Mouse (Mus musculus) T-cell, adult 2 months (primary cell): ENCODE data around the gene Lrfn2.

Experiments
- DNase-seq: peaks from one replicate; pipeline ENCODE4 v3.0.0; 2022; ENCODE audit warnings: low spot score

Gene Lrfn2

DNA sequence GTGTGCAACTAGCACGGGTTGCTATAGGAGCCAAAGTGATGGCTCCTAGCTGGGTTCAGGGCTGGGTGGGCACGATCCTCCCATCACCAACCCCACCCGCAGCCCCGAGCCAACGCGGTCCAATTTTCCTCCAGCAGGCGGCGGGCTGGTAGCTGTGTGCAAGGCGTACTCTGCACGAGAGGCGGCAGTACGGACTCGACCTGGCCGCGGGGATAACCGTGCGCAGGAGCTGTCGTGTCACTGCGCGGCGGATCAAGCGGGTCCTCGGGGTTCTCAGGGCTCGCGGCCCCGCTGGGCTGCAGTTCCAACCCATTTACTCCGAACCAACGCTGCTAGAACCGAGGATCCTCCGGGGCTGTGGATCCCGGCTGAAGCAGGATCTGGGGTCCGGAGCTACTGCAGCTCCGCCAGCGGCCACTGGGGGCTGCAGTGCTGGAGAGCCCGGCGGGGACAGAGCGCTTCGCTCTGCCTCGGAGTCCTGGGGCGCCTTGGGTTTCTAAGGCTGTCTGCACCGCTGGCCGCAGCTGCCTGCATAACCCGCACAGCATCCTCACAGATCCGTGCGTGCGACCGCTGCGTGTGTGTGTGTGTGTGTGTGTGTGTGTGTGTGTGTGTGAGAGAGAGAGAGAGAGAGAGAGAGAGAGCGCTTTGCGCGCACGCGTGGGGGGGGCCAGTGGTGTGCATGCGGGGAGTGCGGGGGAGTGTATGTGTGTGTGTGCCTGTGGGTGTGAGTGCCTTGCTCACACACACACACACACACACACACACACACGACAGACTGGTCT, at the start of gene Lrfn2:
Gene Lrfn2 (plus strand): TSS at position 759 of the 785 bp plus-strand sequence.
- DNase-seq: peak; percentile 42

DNA sequence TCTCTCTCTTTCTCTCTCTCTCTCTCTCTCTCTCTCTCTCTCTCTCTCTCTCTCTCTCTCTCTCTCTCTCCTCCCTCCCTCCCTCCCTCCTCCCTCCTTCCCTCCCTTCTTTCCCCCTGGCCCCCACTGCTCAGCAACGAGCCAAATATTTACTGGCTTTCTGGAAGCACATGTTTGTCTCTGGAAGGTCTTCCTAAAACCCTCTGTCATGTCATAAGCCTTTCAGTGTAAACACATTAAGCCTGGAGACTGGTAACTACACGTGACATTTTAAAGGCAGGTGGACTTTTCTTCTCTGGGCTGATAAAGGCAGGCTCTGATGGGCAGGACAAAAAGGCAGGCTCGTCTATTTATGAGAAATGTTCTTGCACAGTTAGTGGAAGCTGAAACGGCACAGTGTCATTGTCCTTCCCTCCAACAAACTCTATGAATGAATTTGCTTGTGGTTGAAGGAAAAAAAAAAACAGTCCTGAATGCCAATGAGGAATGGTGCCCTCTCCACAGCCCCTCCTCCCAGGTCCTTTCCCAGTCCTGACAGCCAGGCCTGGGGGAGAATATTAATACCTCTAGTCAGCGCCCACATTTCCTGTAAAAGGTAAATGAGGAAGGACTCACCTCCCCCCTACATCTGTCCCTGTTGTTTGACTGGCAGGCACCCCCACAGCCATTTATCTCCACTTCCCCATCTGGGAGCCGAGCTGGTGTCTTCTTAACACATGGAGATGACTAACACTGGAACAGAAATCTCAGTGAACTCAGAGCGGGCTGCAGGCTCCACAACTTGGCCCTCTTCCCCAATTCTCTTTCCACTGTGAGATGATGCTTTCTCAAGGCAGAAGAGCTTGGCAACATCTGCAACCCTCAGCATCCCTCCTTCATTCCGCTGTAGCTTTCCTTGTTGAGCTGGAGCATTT, 44.5 kb upstream of the Lrfn2 start:
- DNase-seq: no peak

DNA sequence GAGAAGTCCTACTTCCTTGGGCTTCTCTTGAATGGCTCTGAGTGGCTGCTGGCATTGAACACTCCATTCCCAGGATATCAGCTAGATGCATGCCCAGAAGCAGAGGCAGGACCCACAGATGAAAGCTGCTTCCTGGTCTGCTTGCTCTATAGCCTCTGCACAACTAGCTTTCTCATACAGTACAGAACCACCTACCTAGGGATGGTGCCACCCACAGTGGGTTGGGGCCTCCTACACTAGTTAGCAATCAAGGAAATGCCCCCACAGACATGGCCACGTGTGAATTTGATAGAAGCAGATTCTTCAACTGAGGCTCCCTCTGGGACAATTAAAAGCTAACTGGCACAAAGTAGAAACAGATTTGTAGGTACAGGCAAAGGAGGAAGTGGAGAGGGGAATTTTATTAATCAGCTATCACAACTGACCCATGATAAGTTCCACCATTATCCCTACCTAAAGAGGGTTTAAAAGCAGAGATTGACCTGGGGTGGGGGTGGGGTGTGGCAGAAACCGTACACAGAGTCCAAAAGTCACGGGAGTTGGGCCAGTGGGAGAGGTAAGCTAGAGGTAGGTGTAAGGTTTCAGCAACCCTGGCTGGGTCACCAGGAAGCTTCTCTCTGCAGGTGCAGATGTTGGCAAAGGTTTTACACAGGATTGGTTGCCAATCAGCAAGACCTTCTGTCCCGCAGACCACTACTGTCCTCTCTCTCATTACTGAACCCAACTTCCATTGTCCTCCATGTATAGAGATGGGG, 26.7 kb upstream of the Lrfn2 start:
- DNase-seq: no peak

DNA sequence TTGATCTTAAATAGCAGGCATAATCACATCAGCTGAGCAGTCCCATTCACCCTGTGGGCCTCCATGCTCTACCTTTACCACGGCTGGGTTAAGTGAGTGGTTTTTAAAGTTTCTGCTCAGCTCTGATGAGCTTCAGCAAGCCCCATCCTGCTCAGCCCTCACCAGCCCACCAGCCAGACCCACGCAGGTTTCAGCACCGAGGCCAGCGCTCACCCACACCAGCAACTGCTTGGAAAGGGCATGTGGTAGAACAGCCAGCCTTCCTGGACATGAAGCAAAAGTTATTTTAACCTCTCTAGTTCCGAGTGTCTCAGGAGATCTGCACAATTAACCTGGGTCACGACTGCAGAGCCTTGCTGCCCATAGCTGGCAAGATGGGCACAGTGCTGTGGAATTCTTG, 18.7 kb upstream of the Lrfn2 start:
- DNase-seq: no peak

DNA sequence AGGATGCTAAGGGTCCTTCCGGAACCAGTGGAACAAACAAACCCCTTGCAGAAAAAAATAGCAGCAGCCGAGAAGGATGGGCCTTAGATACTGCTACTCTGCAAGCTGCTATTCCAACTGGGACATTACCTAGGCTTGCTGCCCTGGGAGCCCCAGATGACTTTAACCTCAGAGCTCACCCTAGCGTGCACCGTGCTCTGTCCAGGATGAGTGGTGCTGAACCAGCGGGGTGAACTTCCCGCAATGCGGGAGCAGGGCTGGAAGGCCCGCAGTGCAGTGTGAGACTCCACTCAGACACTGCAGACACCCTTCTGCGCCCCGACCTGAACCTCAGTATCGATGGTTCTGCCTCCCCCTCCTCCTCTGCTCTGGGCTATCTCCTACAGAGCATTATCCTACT, 14.8 kb upstream of the Lrfn2 start:
- no peak for DNase-seq

DNA sequence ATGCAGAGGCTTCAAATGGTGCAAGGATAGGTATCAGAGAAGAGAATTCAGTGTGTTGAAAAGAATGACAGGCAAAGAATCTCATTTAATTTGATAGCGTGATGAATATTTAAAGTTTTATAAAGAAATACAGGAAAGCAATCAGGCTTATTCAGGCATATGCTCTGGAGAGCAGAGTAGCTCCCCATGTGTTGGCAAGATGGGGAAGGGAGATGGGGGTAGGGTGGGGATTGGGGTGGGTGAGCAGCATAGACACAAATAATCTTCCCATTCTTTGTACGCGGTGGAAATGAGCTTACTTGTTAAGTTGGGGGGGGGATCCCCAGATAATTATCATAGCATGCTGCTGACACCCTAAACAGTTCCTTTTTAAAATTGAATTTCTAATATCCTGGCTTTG, 13.7 kb upstream of the Lrfn2 start:
- DNase-seq: no peak

DNA sequence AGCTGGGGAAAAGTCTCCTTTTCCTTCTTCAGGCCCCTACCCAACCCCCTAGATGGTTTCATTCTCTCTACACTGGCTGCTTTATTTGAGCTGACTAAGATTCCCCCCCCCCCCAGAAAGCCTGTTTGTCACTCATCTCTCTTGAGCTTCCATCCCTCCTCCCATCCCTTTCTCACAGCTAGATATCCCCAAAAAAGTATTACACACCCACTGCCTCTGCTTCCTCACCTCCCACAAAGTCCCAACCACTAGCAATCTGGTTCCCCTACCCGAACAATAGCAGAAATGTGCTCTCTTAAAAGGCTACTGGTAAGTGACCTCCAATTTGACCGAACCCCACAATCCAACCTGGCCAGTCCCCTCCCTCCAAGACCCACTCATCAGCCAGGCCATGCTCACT, 9.3 kb upstream of the Lrfn2 start:
- DNase-seq: no peak

DNA sequence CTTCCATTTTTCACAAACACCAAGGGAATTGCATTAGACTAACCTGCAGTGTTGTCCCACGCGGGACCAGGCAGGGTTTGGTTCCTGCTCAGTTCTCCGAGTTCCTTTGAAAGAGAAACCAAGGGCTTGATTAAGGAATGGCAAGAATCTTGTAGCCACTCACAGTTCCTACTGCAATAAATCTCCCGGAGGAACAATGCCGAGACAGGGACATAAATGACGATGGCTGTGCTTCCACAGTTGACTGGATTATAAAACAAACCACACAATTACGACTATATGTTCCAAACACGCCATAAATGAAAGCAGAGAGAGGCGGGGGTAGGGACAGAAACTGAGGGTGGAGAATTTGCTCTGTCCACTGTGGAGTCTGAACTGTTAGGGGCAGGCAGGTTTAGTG, 6.8 kb upstream of the Lrfn2 start:
- DNase-seq: no peak

DNA sequence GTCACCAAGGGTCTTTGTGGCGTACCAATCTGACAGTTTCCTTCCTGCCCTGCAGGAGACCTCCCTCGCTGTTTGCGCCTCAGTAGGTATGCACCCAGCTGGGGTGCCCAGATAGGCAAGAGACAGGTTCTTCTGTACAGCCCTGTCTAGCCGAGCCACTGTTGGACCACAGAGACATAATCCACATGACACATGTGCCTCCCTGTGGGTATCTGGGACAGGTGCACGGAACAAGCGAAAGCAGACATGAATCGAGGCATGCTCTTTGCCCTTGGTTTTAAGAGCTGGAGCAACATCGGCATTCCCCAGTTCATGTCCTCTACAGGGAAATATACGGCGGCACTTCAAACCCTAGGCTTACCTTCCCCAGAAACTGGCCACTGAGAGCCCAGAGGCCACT, 1.2 kb upstream of the Lrfn2 start:
- DNase-seq: no peak

DNA sequence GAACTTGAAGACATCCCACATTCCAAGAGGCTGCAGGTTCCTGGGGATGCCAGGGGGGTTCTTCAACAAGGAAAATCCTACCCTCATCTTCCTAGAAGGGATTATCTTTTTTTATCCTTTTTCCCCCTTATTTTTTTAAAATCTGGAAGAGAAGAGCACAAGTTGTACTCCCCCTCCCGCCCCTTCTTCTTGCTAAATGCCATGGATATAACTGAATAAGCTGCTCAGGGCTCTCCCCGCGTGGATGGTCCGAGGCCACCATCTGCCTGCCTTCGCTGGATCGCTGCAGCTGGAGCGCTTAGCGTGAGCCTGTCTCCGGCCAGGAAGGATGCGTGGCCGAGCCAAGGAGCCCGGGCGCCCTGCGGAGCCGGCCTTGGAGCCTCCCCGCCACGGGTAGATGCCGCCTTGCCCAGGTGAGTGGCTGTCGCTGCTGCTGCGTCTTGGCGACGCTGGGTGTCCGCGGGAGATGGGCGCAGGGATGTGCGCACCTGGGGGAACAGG, 277 bp downstream of the Lrfn2 start:
- no peak for DNase-seq

DNA sequence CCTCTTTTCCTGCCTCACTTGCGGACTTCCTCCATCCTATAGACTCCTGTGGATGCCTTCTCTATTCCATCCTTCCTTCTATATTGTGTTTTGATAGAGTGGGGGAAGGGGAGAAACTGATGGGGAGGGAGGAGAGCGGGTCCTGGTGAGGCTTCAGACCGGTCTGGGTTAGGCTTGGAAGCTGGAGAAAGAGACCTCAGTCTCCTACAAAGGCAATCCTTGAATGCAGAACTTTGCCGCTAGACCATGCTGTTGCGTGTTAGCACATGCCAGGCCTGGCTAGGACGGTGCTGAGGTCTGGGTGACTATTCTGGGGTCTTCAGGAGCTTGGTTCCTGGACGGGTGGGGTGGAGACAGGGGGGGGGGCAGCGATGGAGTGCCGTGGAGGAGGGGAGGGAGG, 737 bp downstream of the Lrfn2 start:
- no peak for DNase-seq

DNA sequence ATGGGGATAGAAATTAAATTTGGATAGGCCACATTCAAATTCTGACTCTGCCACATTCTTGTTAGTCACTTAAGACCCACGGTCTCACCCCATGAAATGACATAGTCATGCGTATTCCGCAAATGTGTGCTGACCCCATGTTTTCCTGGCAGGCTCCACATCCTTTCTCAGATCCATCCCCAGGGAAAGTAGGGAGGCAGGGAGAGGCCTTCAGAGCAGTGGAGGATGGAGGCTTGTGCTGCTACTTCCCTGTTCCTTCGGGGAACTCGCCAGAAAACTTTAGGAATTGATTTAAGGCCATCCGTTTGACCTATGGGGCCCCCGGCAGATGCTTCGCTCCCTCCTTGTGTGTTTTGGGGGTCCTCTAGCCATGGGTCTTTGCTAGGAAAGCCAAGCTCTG, 3.0 kb downstream of the Lrfn2 start:
- no peak for DNase-seq

DNA sequence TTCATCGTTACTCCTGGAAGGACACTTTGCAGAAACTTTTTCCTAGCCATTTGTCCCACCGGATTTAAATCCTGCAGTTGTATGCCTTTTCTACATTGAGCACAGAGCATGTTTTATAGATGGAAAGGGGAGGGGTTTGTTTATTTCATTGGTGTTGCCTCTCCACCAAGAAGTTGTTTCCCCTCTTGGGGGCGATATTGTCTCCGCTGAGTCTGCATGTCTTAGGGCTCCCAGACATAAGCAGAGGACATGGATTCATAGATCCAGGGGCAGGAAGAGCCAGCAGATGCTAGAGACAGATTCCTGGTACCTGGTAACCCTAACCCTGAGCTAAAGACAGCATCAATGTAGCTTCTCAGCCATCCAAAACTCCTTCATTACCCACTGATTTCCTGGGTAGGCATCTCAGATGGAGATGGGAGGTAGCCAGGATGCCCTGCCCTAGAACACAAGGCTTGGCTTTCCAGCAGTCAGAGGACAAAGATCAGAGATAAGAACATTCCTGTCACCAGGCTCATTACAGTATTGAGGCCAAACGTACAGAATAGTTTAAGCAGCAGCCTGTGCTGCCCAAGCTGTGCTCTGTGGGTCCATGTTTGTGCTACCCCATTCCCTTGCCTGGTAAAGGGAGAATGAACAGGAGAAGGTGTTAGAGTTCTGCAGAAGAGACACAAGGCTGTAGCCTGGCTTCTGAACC, 4.4 kb downstream of the Lrfn2 start:
- DNase-seq: no peak

DNA sequence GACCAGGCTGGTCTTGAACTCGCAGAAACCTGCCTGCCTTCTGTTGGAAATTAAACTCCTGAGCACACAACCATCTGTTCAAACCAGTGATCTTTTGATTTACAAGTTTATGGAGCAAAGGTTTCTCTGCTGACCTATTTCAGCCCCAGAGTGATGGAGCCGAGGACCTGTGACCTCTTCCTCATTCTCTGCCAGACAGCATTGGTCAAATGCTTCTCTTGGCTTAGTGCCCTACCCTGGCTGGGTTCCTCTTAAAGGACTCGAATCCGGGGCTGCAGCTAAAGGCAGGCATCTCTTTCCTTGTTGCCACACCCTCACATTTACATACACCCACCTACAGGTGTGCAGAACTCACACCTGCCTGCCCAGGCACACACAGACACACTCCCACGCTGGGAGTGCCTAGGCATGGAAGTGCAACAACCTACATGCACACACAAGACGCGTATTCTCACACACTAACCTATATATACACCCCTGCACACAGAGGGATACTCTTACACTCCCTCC, 6.6 kb downstream of the Lrfn2 start:
- no peak for DNase-seq

DNA sequence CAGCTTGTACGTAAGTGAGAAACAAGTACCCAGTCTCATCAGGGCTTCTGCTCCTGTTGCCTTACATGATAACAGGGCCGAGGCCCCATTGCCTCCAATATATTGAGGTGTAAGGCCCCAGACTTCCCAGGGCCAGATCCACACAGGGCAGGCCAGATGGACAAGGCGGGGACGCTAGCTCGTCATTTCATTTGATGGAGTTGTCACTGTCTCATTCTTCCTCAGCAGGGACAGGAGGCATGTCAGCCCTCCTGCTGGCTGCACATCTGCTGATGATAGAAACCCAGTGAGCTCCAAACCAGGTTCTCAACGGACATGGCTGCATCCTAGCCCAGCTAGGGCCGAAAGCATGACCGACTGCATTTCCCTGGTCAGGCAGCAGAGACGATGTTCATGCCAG, 14.1 kb downstream of the Lrfn2 start:
- no peak for DNase-seq

DNA sequence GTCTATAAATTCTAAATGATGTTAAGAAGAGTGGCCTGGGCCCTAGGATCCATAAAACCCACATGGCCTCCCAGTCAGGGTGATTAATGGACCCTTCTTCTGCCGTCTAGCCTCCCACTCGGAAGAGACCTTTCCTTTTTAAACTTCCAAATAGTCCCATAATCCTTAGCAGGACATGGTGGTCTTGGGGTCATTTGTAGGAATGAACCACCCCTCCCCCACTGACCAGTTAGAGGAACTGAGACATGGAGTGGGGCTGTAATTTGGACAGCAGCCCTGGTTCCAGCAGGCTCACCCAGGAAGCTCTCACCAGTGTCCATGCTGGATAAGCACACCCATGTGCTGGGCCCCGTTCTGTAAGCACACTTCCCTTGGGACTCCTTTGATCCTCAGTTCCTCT, 14.6 kb downstream of the Lrfn2 start:
- DNase-seq: no peak

DNA sequence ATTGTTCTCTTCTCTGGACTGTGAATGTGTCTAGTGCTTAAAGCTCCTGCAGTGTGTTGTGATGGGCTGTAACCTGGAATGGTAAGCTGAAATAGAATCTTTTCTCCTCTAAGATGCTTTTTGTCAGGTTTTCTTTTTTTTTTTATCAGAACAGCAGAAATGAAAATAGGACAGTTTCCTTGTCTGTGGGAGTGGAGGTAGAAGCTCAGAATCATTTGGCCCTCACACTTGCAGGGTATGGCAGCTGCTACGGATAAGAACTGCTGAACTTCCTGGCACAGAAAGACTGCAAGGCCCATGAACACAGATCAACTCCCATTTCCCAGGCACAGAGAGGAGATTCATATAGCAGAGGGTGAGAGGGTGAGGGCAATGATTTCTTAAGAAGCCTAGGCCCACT, 19.1 kb downstream of the Lrfn2 start:
- DNase-seq: no peak

DNA sequence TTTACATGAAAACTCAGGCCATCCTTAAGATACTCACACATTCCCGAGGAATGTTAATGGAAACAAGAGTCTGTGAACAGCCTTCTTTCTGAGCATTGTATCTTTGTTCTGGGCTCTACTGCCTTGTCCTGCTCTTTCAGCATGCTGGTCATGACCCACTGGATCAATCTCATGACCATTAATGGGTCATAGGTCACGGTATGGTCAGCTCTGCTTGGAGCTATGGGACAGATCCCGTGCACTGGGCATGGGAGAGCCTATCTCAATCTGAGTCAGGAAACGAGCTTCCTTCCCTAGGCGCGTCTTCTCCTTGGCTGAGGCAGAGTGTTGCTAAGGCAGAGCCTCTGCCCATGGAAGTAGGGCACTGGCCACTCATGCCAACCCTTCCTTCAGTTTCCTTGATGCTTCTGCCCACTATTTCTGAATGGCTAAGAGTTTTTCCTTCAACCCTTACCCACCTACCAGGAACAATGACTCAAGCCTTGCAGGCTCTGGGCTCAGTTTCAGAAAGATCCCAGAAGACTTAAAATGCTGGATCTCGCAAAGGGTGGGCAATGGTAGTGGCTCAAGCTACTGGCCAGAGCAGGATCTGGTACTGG, 24.0 kb downstream of the Lrfn2 start:
- DNase-seq: no peak

DNA sequence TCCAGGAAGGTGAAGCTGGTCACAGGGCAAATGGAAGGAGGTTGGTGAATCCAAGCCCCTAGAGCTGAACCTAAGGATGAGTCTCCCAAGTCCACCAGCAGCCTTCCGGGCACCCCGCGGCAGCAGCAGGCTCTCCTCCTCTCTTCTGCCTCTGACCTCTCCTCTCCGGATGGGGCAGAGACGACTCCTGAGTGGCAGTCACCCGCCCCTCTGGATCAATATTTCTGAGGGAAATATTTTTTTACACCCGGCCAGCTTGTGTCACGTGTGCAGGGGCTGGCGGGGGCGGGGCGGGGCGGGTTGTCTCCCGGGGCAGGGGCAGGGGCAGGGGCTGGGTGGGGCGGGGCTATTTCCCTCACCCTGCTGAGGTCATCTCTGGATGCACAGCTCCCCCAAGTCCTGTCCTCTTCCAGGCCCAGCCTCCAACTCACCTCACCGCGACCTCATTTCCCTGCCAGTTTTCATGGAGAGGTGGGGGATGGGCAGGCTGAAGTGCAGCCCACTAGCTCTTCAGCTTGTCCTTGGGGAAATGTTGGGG, 28.1 kb downstream of the Lrfn2 start:
- DNase-seq: no peak

DNA sequence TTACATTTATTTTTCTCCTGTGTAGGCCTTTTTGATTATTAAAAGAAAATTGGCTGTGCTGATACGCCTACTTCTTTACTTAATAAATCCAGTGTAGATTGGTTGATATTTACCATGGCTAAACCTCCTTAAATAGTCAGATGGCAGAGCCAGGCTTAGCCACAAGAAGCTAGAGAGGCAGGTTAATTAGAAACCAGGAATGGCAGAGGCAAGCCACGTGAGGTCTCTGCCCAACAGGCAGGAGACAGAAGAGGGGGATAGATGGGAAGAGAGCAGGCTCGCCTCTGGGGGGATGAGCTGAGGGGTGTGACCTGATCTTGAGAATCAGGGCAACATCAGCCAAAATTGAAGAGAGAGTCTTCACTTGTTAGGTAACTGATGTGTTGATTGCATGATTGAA, 30.5 kb downstream of the Lrfn2 start:
- no peak for DNase-seq

DNA sequence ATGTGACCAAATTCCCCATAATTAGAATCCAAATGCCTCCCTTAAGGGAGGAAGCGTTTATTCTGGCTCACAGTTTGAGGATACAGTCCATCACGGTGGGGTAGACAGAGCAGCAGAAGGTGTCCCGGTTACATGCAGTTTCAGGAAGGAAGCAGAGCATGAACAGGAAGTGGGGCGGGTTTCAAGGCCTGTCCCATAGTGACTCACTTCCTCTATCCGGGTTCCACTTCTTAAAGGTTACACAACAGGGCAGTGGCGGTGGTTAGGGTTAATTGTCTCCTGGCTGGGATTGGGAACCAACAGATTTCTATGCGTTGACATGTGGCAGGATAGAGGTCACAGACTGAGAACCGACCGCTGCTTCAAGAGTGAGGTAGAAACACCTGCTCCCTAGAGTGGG, 31.6 kb downstream of the Lrfn2 start:
- DNase-seq: no peak
